Mouse (Mus musculus): ENCODE measurements around the gene Terb1.
A peak's percentile ranks its signal among the peaks of the same experiment; 100 is the strongest.

Terb1 gene

DNA sequence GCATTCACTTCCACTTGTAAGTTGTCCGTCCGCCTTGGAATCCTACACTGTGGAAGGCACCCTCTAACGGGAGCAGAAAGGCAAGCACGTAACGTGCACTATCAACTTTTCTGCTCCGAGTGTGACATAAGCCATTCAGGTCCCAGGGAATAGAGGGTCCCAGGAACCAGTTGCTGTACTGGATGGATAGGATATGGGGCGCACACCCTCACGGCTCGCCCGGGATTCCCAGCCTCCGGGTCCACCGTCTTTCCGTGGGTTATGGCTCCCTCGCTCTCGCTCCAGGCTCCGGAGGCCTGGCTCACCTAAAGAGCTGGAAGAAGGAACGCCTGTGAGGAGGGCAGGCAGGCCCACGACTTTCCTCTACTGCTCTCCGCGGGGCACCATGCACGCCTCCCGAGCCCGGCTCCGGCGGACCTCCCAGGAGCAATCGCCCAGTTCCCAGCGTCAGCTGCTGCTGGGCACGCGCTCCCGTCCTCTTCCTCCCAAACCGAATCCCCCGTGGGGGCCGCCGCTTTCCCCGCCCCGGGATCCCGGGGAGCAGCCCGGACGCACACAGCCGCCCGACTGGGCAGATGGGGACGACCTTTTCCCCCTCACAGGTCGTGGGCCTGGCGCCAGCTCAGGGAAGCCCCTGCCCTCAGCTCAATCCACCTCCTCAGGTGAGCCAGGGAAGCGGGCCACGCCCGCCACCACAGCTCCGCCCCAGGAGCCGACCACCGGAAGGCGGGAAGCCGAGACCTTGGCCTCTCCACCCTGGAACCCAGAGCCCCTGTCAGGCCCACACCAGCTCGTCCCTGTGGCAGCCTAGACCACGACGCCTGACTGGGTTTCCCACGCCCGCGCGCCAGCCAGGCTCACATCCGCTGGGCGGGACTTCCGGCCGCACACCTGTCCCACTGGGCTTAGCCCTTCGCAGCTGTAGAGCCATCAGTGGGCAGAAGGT, at the start of gene Terb1:
Gene Terb1, minus strand, starts transcription at position 850 of the 946 bp plus-strand sequence.
- peak; percentile 55 for DNase-seq

DNA sequence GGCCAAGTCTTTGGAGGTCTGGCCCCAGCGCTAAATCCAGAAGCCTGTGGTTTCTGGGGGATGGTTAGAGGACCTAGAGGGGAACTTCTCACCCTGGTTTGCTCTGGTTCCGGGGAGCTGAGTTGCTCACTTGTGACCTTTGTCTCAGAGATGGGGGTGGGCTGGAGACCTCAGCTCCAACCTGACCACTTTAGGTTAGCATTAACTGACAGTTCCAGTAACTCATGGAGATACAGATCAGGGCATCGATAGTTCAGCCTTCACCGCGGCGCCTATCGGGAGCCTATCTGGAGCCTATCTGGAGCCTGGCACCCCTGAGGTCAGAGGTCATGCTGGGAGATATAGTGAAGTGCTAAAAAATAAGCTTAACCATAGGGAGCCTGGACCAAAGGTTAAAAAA, 47.5 kb upstream of the Terb1 start:
- no peak for DNase-seq

DNA sequence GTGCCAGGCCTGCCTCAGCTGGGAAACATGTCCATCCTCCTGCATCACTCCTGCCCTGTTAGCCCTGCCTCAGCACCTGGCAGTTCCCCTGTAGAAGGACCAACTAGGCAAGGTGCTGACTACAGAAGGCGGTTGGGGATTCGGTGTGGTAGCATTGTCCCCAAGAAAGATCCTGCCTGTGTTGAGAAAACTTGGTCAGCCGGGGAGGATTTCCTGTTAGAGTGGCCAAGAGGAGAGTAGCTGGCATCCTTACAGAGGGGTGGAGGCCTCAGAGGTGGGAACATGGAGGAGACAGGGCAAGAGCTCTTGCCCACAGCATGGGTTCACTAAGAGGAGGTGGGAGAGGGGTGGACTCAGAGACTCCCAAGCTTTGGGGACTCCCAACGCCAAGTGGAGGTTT, 45.5 kb upstream of the Terb1 start:
- DNase-seq = peak; percentile 19

DNA sequence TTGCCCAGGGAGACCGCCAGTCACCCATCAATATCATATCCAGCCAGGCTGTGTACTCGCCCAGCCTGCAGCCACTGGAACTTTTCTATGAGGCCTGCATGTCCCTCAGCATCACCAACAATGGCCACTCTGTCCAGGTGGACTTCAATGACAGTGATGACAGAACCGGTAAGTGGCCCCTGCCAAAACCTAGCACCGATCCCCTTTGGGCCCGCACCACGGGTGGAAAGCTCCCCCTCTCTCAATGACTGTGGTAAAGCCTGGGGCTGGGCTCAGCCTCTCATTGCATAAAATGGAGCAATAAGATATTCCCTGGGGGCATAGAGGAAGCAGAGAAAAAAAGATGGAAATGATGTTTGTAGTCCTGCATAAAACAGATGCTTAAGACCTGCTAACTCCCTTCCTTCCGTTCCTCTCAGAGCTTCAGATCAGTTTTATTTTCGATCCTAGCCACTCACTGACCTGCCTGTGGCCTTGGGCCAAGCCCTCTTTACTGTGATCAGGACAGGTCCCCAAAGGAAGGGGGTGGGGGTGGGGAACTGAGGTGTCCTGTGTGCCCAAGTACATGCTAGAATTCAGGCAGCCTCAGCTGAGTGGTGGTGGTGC, 33.8 kb upstream of the Terb1 start:
- no peak for DNase-seq

DNA sequence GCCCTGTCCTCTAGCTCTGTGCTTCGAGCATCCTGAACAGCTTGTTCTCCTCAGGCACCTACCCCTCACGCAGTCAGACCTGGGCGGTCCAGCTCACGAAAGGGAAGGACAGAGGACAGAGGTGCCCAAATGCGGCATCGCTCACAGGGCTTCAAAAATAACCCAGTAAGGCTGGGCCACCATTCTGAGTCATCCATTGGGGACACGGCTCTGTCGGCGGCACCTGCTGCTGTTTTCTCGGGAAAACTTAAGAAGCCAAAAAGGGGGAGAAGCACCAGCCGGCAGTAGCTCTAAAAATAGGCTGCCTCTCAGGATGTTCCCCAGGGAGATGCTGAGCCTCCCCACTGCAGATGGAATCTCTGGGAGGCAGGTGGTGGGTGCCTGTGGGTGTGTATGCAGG, 32.5 kb upstream of the Terb1 start:
- DNase-seq = no peak

DNA sequence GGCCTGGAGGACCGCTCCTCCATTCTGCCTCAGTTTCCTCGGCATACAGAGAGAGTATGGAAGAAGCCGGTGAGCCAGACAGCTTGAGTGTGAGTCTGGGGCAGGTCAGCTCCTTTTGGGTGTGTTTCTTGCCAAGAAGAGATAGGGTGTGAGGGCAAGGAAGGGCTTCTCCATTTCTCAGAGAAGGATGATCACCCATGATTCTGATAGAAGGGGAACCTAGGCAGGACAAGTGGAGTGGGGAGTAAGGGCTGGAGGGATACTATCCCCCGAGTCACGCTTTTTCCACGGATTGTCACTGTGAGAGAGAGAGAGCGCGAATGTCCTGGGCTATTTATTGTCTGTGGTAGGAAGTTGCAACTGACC, 31.8 kb upstream of the Terb1 start:
- DNase-seq = no peak

DNA sequence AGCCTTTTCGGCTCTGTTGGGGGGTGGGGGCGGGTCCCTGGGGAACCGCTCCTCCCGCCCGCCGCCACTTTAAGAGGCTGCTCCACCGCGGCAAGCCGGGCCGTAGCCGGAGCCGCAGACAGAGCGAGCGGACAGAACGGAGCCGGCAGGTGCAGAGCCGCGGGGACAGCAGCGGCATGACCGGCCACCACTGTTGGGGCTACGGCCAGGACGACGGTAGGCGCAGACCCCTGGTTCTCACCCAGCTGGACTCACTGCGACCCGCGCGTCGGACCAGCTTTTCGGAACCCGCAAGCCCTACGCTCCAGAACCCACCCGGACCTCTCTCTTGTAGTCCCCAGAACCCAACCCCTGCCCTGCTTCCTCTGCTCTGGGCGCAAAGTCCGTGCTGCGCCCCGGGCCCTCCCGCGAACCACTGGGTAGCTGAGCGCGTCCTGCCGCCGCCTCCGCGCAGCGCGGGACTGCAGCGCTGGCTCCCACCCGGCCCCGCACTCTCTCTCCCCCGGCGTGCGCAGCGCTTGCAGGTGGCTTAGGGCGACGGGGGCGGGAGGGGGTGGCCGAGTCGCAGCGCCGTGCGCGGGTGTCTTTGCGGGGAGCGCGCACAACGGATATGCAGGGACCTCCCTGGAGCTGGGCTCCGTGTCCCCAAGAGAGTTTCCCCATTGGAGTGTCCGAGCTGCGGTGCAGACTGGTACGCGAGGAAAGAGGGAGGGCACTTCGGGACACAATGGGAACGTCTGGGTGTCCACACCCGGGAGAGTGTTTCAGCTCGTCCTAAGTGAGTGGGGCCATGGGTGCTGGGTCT, 31.2 kb upstream of the Terb1 start:
- no peak for DNase-seq

DNA sequence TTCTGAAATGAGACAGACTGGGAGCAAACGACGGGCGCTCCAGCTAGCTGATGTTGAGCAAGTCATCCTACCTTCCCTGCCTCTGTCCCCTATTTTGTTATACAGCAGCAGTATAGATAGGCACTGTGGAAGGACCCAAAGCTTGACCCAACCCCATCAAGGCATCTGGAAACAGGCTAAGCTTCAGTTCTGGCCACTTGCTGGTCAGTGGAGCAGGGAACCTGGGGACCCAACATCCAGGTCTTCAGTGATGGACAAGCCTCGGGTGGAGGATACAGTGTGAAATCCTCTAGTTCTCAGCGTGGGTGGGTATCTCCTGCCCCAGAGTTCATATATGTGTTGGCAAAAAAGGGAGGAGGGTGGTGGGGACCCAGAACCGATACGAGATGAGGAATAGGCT, 30.5 kb upstream of the Terb1 start:
- no peak for DNase-seq

DNA sequence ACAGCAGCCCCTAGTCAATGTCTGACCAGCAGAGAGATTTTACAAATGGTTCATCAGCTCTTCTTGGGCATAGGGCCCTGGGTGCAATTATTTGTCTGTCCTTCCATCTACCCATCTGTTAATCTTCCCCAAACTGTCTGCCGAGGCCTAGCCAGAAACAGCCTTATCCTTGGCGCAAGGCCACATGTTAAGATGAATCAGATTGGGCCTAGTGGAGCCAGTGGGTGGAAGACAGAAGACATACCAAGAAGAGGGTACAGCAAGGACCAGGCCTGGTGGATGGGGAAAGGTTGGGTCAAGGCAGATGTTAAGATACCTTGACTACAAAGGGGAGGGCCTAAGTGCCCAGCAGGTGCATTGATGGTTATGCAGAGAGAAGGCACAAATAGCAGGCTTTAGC, 29.9 kb upstream of the Terb1 start:
- no peak for DNase-seq

DNA sequence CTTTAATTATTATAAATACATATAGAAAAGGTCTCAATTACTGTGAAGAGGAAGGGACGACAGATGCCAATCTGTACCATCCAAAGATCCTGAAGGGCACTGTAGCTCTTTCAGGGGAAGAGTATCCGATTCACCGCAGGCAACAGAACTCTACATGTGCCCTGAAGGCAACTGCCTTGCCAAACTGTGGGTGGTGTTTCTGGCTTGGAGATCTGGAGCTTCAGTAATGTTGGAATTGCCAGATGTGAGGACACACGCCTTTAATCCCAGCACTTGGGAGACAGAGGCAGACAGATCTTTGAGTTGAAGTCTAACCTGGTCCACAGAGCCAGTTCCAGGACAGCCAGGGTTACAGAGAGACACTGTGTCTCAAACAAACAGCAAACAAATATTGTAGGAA, 29.2 kb upstream of the Terb1 start:
- DNase-seq = no peak

DNA sequence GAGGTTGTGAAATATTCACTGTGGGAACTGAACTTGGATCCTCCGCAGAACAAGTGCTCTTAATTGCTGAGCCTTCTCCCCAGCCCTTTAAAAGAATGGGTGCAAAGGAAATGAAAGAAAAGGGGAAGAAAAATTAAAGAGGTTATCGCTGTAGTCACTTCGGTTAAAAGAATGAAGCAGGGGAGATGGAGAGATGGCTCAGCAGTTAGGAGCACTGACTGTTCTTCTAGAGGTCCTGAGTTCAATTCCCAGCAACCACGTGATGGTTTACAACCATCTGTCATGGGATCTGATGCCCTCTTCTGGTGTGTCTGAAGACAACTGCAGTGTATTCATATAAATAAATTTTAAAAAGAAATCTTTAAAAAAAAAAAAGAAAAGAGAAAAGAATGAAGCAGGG, 26.3 kb upstream of the Terb1 start:
- no peak for DNase-seq

DNA sequence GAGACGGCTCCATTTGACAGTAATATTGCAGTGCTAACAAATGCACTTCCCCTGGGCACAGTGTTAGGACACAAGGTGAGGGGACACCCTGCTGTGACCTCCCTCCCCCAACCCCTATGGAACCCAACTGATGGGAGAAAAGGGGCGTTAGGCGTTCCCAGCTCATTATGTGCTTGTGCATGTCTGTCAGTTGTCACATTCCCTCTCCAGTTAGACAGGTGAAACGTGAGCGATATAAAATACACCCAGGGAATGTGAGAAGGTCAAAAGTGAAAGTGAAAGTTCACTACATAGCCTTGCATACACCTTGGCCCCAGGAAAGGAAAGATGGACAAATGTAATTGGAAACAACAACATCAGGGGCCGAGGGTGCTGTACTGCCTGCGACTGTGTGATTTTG, 25.7 kb upstream of the Terb1 start:
- no peak for DNase-seq

DNA sequence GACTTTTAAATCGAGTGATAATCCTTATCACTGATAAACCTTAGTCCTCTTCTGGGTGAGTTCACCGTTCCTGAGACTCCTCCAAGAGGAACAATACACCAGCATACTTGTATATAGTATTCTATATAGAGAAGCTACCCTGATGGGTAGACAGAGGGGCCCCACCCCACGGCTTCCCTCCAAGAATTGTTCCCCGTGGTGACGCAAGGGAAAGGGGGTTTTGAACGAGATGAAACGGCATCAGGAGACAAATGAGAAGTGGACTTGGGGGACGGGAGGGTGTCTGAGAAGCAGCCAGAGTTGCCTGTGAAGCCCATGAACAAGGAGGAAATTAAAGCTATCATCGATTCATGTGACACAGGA, 25.1 kb upstream of the Terb1 start:
- no peak for DNase-seq

DNA sequence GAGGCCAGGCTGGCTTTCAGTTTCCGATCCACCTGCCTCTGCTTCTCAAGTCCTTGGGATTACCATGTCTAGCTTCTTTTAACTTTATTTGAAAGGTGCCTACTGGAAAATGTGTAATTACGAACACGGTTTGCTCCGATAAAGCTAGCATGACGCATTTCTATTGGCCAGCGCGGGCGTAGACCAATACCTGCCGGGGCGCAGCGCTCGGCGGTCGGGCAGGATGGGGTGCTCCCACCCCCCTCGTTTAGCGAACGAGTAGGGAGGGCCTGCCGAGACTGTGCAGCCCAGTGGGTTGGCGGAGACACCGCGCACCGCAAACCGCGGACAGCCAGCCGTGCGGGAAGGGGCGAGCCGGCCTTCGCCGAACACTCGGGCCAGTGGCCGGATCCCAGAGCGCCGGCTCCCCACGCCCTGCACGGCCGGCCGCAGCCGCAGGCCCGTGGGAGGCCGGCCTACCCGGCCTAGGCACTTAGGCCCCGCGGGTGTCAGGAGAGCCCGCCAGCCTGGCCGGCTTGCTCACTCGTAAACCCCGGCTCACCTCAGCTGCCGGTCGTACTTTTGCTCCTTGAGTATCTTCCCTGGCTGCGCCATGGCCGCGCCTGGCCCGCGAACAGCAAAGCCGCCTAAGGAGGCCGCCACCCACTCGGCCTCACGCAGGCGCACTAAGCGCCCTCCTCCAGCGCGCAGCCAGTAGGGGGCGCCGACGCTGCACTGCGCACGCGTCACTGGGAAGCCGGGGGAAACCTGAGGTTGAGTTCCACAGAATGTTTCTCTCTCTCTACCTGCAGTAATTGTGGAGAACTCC, 24.5 kb upstream of the Terb1 start, which contains the start of the genes Nae1 and Car7:
Gene Nae1, minus strand, starts transcription at position 667 of the 808 bp plus-strand sequence.
Gene Car7, plus strand, starts transcription at position 719 of the 808 bp plus-strand sequence.
- DNase-seq = peak; percentile 94

DNA sequence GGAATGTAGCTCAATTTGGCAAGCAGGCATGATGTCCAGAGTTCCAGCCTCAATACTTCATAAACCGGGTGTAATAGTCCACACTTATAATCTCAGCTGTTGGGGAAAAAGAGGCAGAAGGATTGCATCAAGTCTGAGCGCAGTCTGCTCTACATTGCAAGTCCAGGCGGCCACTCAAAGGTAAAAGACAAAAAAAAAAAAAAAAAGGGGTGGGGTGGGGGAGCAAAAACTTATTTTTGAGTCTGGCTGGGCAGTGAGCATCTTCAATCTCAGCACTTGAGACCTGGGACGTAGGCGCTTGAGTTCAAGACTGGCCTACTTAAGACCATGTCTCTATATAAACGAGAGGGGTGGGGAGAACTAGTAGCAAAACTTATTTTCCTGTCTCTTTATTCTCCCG, 23.8 kb upstream of the Terb1 start:
- DNase-seq = no peak

DNA sequence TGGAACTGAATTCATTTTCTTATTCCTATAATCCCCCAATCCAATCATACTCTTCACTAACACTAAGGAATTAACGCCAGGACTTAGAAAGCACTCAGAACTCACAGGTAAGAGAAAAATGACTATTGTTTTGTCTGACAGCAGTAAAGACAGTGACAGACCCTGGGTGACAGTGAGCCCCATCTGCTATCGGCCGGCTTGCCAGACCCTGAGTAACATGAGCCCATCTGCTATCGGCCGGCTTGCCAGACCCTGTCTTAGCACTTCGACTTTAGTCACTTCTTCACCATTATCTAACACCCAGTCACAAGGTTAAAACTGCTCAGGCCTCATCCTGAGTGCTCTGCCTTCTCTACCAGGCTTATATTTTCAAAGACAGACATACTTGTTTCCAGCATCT, 20.0 kb upstream of the Terb1 start:
- DNase-seq = no peak

DNA sequence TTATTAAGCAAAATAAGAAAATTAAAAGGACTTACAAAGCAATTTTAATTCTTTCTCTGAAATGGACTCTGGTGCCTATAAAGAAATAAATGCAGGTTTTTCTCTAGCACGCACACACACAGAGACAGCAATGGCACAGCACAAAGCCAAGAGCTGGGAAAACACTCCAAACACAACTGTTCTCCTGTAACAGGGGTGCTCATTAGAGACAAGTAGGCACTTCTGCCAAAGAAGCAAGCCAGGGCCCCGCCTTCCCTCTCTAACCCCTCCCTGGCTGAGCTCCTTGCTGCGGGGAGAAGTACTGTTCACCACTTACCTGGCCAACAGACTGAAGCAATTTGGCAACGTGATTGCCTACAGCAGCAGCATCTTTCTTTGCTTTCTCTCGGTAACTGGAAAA, 8.2 kb upstream of the Terb1 start:
- DNase-seq = peak; percentile 86

DNA sequence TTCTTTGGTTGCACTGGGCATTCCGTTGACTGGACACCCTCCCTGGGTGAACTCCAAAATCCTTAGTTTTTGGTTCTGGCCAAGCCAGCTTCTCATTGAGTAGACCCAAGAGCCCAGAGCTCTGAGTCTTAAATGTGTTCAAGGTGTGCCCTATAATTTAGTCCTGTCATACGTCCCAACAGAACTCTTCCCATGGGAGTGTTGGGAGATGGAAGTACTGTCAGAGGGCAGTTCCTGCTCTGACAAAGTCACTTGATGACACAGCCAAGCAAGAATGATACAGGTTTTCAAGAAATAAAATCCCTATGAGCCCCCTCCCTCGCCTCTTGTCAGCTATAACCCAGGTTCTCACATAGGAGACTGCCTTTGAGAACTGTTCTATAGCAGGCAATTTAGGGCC, 424 bp upstream of the Terb1 start:
- no peak for DNase-seq

DNA sequence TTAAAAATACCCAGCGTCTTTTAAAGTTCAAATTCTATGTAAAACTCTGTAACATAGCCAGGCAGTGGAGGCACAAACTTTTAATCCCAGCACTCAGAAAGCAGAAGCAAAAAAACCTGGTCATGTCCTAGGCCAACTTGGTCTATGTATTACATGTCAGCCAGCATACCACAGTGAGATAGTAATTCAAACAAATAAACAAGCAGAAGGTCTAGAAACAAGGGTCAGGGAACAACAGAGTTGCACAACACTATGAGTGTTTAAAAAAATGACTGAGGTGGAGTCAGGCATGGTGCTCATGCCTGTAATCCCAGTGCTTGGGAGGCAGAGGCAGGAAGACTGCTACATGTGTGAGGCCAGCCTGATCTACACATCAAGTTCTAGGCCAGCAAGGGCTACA, 30.6 kb downstream of the Terb1 start:
- no peak for DNase-seq

DNA sequence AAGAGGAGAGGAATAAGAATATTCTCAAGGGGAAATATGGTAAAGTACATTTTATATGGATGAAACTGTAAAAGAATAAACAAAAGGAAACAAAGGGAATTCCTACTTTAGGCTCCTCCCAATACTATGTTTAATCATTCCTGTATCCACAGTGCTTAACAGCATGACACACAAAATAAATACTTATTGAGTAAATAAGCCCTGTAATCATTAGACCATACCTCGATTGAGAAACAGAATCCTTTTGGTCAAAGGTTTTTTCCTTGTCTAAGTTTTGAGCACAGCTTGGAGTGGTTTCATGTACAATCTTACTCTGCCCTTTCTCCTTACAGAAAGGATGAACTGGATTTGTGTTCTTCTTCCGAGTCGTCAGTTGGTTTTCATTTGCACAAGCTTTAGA, 37.2 kb downstream of the Terb1 start:
- no peak for DNase-seq

DNA sequence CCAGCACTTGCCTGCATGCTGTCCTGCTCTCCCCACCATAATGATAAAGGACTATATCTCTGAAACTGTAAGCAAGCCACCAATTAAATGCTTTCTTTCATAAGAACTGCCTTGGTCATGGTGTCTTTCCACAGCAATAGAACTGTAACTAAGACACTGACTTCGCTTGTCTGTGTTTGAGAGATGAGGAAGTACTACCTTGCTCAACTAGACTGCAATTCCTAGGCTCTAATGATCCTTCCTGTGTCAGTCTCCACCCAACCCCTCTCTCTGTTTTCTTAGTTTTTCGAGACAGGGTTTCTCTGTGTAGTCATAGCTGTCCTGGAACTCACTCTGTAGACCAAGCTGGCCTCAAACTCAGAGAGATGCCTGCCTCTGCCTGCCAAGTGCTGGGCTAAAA, 42.2 kb downstream of the Terb1 start:
- DNase-seq = no peak

DNA sequence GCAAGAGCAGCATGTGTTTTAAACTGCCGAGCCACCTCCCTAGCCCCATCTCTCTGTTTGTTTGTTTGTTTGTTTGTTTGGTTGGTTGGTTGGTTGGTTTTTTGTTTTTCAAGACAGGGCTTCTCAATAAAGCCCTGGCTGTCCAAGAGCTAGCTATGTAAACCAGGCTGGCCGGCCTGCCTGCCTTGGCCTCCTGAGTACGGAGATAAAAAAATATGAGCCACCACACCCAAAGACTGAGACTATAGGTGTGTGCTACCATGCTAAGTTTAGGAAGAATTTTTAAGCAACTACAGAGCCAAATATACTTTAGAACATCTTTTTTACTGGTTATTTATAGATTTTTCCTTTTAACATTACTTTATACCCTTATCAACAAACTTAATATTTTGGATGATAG, 57.5 kb downstream of the Terb1 start:
- no peak for DNase-seq

DNA sequence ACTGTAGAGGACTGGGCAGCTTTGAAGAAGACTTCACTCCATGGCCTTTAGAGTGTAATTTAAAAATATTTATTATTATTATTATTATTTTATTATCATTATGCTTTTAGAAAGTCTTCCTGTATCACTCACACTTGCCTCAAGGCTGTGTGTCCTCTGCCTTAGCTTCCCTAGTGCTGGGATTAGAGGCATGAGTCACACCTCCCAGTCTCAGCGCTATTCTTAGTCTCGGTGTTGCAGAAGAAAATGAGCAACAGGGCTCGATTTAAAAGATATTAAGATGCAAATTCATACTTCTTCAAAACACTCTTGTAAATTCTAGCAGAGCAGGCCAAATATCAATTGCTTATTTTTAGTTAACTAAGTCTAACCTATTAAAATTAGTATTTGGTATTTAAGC, 60.9 kb downstream of the Terb1 start:
- DNase-seq = no peak
